Mouse (Mus musculus) thymus, adult 2 months (tissue): Measurements from ENCODE around the gene G6pdx.

Experiments used
- CTCF ChIP-seq: fragments of 200-500 bp; IDR thresholded peaks from 2 replicates; pipeline ENCODE4 v1.5.1; 2012; ENCODE audit warnings: mild to moderate bottlenecking, control low read depth, low read length, moderate library complexity, borderline replicate concordance; ENCODE audit not compliant: control insufficient read depth, poor library complexity, insufficient read depth; ENCODE audit errors: extremely low read depth
- POLR2A ChIP-seq: fragments of 200-500 bp; IDR thresholded peaks from 2 replicates; pipeline ENCODE4 v1.6.1; 2012; ENCODE audit warnings: mild to moderate bottlenecking, low read length, control low read depth, moderate library complexity; ENCODE audit not compliant: control insufficient read depth, poor library complexity, insufficient read depth; ENCODE audit errors: extremely low read depth

- TF ChIP-seq CTCF, result no peak
- TF ChIP-seq POLR2A, result no peak
Measured at GRCm38 (mm10) chrX:74451157-74451912, 22.3 kb upstream of the G6pdx start.
